Mouse (Mus musculus): ENCODE data around the gene Opcml.

GRCm38 (mm10) chr9:28386527-28387175 lies 596.1 kb downstream of the Opcml start:
- no peak for TF ChIP-seq POLR2A (IDR thresholded peaks at IDR 0.05; ENCODE audit: borderline replicate concordance, low read depth, low read length)
- no peak for TF ChIP-seq CTCF (IDR thresholded peaks at IDR 0.05; ENCODE audit: low read depth, low read length)

Data from bone marrow macrophage, adult 2 months (primary cell).